Mouse (Mus musculus): ENCODE results near the gene Rbks.

DNA sequence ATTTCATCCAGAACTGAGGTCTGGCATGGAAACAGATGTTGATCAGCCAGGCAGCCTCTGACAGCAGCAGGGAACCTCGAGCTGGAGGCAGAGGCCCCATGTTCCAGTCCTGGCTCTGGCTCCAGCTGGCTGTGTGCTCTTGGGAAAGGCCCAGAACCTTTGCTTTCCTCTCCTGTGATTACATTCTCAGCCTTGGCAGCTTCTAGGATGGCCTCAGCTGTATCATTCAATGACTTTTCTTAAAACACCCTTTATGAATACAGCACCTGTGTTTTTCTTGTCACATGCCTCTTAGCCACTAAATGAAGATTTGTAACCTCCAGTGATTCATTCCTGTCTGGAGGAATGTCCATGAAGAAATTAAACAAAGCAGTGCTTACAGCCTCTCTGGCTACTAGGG lies 31.3 kb downstream of the Rbks start:
- TF ChIP-seq TAL1 (conservative IDR thresholded peaks at IDR 0.05; ENCODE audit: low read depth, low read length) (no peak), CTCF (IDR thresholded peaks at IDR 0.05; ENCODE audit: low read depth, low read length) (no peak), GATA1 (IDR thresholded peaks at IDR 0.05; ENCODE audit: borderline replicate concordance, low read length) (no peak), GATA2 (IDR thresholded peaks at IDR 0.05; ENCODE audit: borderline replicate concordance, low read depth, low read length) (no peak), POLR2AphosphoS5 (IDR thresholded peaks at IDR 0.05; ENCODE audit: insufficient replicate concordance, low read depth, low read length) (no peak)

Data from G1E (cell line).